Mouse (Mus musculus) erythroblast, embryonic 14.5 days (primary cell): Measurements from ENCODE around the gene Flt1.

Experiments
- GATA1 ChIP-seq: IDR thresholded peaks from 2 replicates; pipeline ENCODE4 v1.6.1; 2012; ENCODE audit warnings: low read length, inconsistent platforms, mixed read lengths
- TAL1 ChIP-seq: IDR thresholded peaks from 3 replicates; pipeline ENCODE4 v1.6.1; 2012; ENCODE audit warnings: low read length, inconsistent platforms, mixed read lengths

DNA sequence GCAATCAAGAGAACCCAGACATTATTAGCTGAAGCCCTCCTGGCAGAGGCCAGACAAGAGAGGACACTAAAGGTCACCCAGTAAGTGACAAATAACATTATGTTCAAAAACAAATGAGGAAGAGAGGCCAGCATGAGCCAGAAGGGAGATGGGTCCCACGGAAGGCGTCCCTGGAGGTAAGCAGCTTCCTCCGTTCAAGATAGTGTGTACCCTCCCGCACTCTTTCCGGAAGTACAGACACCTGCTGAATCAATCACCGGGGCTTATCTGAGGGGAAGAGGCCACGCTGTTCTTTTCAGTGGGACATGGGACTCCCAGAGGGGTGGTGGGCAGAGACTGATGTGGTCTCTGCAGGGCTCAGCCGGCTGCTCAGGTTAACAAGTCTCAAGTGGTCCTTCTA, 146.1 kb downstream of the Flt1 start:
- TF ChIP-seq GATA1 (no peak), TAL1 (no peak)
